Mouse (Mus musculus) left cerebral cortex, adult 18-20 months (tissue): ENCODE data around the gene Pafah1b3. TPM values are rescaled to one million over a fixed set of nuclear protein-coding genes. Genes with fewer than 3 reads are reported as not detected.
"Not testable (repeated sequence)": the region's sequence is repeated elsewhere in the genome, so short reads cannot be mapped to it uniquely, and the experiment has no call there.

Experiments used
- DNase-seq, 2 experiments: peaks; one replicate each; pipeline ENCODE4 v3.0.0; 2021 to 2022; ENCODE audit warnings: low spot score in 2 of 2, mixed read lengths in 1 of 2
- long read RNA-seq, 2 experiments: library from polyadenylated mRNA; stranded (forward); transcript quantifications; one replicate each; pipeline ENCODE4 v2.0.0; 2021
- total RNA-seq, 2 experiments: library from RNA; stranded (reverse); gene quantifications; 2 replicates each; pipeline ENCODE4 v1.2.3; 2021

The Pafah1b3 gene
- total RNA-seq, result 10 to 100 TPM; 35.7 to 36.9 TPM
- long read RNA-seq, experiment 1, transcript Pafah1b3-201 (6 exons, 901 nt), result major isoform, 5 of 10 reads
- long read RNA-seq, experiment 1, partial matches to known transcripts, result 1 of 10 reads
- long read RNA-seq, experiment 1, other reads (novel, unspliced or antisense), result 0 of 10 reads
- long read RNA-seq, experiment 2, transcript Pafah1b3-201 (6 exons, 901 nt), result major isoform, 14 of 23 reads
- long read RNA-seq, experiment 2, transcript Pafah1b3-204 (5 exons, 859 nt), result minor isoform, 9 of 23 reads
- long read RNA-seq, experiment 2, partial matches to known transcripts, result 0 of 23 reads
- long read RNA-seq, experiment 2, other reads (novel, unspliced or antisense), result 0 of 23 reads

DNA sequence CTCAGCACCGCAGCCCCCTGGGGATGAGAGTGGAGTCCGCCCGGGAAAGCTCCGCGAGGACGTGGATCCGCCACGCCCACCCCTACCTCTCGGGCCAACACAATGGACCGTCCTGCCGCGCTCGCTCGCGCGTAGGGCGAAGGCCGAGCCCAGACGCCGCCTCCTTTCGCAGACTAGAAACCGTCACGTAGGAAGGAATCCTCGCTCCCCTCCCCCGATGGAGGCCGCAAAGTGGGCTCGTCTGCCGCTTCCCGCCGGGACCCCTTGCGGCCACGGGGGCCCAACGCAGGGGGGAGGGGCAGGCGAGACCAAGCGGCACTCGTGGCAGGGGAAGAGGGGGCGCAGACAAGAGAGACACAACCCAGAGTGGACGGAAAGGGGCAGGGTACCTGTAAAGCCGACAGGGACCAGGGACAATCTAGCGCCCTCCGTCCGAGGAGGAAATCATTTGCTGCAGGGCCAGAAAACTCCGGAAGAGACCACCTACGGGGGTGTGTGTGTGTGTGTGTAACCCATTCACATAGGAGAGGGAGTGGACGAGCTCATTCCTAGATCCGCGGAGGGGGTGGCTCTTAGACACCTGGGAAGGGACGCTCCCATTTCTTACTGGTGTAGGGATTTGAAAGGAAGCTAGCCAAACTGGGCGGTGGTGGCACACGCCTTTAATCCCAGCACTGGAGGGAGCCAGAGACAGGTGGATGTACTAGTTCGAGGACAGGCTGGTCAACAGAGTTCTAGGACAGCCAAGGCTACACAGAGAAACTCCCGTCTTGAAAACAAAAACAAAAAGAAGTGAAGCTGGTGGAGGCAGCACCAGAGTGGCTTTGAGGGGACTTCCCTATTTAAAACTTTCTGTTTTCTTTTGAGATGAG lies at the start of gene Pafah1b3:
Pafah1b3 (minus strand) TSS at position 533 of the 872 bp plus-strand sequence.
- DNase-seq, result peak; percentile 77 to 84

DNA sequence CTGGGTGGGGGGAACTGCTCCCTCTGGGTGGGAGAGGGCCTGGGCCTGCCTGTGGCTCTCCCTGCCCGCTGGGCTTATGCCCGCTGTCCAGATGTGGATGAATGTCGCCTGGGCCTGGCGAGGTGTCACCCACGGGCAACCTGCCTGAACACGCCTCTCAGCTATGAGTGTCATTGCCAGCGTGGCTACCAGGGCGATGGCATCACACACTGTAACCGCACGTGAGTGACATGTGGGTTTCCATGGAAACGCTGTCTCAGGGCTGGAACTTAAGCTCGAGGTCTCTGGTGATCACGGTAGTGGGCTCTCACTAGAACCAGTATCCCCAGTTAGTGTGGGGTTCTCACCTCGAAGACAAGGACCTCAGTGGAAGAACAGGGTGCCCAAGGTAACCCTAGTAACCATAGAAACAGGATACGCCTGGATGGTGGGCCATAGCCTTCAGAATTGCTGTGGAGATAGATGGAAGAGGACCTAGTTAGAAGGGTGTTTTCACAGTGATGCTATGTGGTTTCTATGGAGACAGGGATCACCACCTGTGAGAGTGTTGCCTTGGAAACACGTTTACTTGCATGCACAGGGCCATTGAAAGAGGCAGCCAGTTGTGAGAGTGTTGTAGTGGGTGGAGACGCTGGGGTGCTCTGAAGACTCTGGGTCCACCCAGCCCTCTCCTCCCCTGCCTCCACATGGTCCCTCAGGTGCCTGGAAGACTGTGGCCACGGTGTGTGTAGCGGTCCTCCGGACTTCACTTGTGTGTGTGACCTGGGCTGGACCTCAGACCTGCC lies 43.4 kb upstream of the Pafah1b3 start:
- no peak for DNase-seq

GRCm38 (mm10) chr7:25339329-25339728 lies 41.5 kb upstream of the Pafah1b3 start:
- no peak for DNase-seq

DNA sequence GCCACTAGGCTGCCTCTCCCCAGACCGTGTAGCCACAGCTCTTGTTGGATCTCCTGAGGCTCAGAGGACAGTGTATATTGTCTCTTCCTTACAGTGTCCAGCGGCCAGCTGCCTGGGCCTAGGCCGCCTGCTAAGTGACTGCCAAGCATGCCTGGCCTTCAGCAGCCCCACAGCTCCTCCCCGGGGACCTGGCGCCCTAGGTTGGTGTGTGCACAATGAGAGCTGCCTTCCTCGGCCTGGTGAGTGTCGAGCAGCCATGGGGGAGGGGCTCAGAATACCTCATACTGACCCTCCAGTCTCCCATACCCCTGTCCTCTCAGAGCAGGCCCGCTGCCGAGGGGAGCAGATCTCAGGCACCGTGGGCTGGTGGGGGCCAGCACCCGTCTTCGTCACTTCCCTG lies 36.7 kb upstream of the Pafah1b3 start:
- DNase-seq, result no peak

DNA sequence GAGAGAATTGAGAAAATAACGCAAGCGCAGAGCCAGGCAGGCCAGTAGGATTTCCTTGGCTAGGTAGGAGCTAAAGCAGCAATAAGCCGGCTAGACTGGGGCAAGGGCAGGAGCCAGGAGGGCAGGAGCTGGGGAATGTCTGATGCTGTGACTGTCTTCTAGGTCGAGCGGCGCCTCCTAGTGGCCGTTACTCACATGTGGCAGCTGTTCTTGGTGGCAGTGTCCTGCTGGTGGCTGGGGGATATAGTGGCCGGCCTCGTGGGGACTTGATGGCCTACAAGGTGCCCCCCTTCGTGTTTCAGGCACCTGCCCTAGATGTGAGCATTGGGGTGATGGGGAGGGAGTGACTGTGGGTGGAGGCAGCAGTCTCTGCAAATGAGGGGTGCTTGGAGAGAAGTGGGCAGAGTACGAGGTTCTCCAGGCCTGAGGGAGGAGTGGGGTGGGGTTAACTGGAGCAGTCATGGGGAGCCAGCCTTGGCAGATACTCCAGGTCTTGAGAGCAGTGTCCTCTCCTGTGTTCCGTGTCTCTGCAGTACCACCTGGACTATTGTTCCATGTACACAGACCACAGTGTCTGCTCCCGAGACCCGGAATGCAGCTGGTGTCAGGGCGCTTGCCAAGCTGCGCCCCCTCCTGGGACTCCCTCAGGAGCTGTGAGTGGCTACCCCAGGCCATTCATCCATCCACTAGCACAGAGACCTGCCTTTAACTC lies 36.0 kb upstream of the Pafah1b3 start:
- peak; percentile 56 to 62 for DNase-seq

- no peak for DNase-seq
Observed at GRCm38 (mm10) chr7:25326233-25326632, 28.4 kb upstream of the Pafah1b3 start.

GRCm38 (mm10) chr7:25325431-25325830 lies 27.6 kb upstream of the Pafah1b3 start:
- not testable (repeated sequence) for DNase-seq

DNA sequence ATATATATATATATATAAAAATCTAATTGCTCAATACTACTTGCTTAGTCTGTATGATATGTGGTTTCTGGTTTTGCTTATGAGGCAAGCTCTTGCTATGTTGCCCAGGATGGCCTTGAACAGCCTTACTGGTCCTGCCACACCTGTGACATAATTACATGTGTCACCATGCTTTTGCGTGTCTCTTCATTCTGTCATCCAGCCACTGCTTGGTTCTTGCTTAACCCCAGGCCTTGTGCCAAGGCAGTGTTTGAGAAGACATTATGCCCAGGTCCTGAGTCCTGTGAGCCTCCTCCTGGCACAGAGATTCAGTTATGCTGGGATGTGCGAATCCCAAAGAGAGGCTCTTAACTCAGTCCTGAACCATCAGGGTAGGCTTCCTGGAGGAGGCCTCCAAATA lies 25.4 kb upstream of the Pafah1b3 start:
- no peak for DNase-seq

DNA sequence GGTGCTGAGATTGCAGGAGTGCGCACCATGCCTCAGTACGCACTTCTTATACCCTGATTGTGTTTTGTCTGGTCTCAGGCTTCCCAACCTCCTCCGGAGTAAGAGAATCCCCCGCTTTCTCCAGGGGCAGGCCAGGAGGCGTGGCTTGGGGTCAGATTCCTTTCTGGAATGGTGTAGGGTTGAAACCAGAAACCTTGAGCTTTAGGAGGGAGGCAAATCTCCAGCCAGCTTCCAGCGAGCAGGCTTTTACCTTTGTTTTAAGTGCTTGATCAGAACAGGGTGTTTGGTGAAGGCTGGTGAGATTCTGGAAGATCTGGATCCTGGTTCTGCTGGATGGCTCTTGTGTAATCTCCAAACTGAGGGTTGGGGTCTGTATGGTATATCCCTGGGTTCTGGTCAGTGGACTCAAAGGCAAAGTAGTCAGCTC lies 24.3 kb upstream of the Pafah1b3 start:
- DNase-seq, result no peak

- DNase-seq, result no peak
Observed at GRCm38 (mm10) chr7:25317446-25317999, 19.7 kb upstream of the Pafah1b3 start.

DNA sequence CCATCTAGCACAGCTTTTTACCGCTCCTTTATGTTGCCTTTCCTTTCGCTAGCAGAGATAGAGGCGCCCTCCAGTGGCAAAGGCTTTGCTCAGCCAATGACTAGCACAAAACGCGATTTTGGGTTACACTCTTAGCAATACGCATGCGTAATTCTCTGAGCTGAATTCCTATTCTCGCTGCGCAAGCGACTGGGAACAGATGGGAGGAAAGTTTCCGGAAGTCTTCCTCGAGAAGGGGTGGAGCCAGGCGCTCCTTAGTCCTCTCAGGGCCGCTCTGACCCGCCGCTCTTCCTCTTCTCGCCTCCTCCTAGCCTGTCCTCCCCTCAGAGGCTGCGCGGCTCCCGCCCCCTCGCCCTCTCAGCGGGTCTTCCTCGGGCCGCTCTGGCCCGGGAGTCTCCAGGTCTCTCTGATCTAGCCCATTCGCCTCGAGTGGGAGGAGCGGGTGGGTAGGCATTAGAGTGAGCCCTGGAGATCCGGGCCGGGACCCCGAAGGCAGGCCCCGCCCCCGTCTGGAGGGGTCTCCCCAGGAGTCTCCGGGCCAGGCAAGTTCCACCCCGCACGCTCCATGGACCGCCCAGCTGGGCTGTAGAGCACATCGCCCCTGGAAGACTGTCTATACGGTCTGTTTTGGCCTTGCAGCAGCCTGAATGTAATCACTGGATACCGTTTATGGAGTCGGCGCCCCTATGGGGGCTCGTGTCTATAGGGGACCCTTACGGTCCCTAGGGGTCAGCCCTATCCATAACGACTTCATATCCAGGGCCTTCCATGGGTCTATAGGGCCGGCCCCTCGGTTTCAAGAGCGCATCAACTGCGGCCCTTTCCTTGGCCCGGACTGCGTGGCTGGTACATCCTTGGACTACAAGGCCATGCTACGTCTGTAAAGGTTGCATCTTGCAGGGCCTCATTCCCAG lies 19.0 kb upstream of the Pafah1b3 start, which contains the start of gene Megf8:
Megf8 (plus strand) TSS at position 633 of the 914 bp plus-strand sequence.
- DNase-seq, result peak; percentile 95 to 97

DNA sequence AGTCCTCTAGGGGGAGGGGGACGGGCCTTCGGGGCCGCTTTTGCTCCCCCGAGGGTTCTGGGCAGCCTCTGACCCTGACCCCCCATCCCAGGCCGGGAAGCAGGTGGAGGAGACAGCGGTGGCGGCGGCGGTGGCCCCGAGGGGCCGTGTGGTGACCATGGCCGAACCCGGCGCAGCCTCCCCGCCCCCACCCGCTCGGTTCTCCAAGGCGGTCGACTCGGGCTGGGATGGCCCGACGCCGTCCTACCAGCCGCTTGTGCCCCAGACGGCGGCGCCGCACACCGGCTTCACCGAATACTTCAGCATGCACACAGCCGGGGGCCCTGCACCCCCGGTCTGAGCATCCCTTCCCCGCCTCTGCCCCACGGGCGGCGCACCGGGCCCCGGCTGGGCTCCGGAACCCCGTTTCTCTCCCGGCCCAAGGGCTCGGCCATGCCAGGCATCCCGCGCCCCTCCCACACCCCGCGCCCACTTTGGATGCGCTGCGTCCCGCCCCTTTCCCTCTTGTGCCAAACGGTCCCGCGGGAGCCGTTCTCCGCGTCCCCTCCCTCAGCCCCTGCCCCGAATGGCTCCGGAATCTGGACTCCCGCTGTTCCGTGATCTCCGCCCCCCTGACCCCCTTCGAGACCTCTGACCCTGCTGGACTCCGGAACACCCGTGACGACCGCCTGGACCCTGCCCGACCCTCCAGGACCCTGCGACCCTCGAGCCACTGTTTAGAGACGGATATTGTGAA lies 17.7 kb upstream of the Pafah1b3 start:
- peak in 1 of 2 experiments; percentile 13 for DNase-seq

GRCm38 (mm10) chr7:25314606-25315305 lies 17.0 kb upstream of the Pafah1b3 start:
- no peak for DNase-seq

- DNase-seq, result no peak
Observed at GRCm38 (mm10) chr7:25313325-25313724, 15.5 kb upstream of the Pafah1b3 start.

GRCm38 (mm10) chr7:25311193-25311592 lies 13.4 kb upstream of the Pafah1b3 start:
- no peak for DNase-seq

GRCm38 (mm10) chr7:25309425-25309824 lies 11.6 kb upstream of the Pafah1b3 start:
- DNase-seq, result no peak

DNA sequence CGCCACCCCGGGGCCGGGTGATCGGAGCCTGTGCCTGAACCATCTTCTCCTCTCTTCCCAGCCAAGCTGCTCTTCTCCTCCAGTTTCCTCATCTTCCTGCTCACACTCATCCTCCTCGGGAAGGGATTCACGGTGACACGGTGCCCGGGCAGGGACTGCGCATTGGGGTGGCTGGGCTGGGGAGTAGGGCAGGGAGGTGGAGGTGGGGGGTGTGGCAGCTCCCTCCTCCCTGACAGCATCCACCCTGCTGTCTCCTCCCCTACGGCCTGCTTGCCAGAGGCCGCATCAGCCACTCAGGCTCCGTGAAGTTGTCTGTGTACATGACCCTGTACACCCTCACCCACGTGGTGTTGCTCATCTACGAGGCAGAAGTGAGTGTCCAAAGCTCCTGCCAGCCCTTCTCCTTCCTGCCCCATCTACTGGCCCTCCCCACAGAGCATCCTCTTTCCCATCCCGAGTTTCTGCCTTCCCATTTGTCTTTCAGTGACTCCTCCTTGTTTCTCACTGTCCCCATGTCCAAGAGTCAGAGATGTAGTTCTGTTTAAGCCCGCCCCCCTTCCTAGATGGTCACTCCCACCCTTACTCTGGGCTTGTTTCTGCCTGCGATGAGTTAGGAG lies 11.0 kb upstream of the Pafah1b3 start:
- no peak for DNase-seq
